Mouse (Mus musculus): ENCODE results near the gene Olfr1013.

The Olfr1013 gene

DNA sequence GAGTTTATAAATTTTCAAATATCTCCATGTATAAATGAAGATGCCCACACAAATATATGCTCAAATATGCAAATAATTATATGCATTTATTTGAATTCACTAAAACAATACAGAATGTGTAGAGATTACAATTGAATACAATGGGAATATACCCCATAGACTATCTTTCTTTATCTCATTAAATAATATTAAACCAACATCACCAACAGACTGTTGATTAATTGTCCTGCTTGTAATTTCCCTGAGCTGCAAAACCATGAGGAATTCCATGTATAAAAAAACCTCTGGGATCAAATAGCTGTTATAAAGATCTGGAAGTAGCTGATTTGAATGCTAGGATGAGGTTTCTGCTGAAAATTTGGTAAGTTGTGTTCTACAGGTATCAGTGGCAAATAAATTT lies at the start of gene Olfr1013:
Gene Olfr1013, plus strand, starts transcription at position 301 of the 400 bp plus-strand sequence.
- DNase-seq (ENCODE audit: low spot score) = no peak

DNA sequence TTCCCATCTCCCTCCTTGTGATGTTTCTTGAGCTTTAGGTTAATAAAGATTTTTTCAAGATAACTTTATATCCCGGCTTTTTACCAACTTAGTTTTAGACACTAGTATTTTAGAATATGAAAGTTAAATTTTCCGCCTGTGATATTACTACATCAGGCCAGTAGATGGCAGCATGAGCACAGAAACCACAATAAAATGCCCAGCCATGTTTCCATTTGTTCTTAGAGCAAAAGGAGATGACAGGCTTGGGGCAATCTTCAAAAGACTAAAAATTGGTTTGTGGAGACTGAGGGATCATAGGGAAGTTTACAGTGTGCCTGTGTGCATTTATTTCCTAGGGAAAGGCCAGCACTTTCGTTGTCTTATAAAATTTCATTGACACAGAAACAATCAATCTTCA lies 41.1 kb upstream of the Olfr1013 start:
- DNase-seq (ENCODE audit: low spot score) = no peak

DNA sequence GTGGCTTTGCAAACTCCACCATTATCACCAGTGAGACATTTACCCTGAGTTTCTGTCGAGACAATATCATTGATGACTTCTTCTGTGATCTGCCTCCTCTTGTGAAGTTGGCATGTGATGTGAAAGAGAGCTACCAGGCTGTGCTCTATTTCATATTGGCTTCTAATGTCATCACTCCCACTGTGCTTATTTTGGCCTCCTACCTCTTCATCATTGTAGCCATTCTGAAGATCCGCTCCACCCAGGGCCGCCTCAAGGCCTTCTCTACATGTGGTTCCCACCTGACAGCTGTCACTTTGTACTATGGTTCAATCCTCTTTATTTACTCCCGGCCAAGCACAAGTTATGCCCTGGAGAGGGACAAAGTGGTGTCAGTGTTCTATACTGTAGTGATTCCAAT lies 13.1 kb upstream of the Olfr1013 start:
- DNase-seq (ENCODE audit: low spot score) = no peak

DNA sequence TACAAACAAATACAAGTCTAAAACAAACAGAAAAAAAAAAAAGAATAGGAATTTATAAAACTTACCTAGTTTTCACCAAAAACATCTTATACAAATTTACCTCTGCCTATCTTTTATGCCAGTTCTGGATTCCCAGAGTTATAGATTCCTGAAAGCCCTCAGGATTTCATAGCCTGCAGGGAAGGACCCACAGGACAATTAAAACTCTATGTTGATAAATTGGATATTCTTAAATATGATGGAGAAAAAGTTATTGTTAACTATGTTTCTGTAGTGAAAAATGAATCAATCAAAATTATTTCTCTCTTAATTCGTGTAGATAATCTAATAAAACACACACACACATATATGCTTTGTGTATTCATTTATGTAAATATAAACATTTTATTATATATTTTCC lies 4.2 kb upstream of the Olfr1013 start, which contains the start of gene Olfr1012:
Gene Olfr1012, minus strand, starts transcription at position 101 of the 400 bp plus-strand sequence.
- no peak for DNase-seq (ENCODE audit: low spot score)

DNA sequence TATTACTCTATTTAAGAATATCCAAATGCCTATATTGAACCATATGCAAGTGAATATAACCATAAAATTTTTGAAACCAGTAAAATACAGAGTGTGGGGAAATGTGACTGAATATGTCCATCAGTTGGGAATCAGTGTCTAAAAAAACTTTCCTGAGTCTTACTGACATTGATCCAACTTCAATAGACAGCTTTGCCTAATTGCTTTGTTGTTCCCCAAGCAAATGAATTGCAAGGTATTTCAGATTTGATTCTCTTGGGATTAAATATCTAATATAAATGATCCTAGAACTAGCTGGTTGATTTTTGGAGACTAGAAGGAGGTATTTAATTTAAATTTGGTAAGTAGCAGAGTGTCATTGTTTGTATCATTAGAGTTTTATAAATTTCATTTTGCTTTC lies 5.5 kb downstream of the Olfr1013 start, which contains the start of gene Olfr1014:
Gene Olfr1014, plus strand, starts transcription at position 301 of the 400 bp plus-strand sequence.
- DNase-seq (ENCODE audit: low spot score) = no peak

DNA sequence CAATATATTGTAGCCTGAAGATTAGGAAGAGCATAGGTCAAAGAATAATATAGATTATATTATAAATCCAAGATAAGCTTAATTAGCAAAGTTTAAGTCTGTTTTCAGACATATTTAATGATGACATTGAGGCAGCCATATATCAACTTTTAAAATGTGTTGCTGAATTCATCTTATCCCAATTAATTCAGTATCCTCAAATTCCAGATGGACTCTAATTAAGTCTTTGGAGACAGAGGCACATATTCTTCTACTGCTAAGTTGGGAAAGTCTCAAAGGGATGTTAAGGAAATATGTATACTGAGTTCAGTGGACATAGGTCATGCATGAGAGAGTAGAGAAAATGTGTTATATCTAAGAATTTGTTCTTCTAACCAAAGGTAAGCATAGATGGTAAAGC lies 14.8 kb downstream of the Olfr1013 start, which contains the start of gene Olfr1015:
Gene Olfr1015, plus strand, starts transcription at position 301 of the 400 bp plus-strand sequence.
- no peak for DNase-seq (ENCODE audit: low spot score)

DNA sequence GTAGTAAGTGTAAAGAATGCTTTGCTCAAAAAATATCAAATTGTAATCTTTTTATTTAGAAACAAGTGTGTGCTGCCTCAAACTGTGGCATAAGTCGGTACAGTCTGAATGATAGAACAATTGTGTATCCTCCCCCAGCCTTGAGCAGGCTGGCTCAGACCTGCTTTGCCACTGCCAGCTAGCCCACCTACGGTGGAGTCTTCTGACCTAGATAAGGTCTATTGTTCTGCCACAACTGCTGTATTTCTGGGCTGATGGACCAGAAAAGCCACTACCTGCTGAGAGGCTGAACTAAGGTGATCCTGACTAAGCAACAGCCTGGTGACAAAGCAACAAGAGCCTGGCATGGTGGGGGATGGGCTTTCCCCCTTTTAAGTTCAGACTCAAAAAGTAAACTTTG lies 25.4 kb downstream of the Olfr1013 start:
- no peak for DNase-seq (ENCODE audit: low spot score)

DNA sequence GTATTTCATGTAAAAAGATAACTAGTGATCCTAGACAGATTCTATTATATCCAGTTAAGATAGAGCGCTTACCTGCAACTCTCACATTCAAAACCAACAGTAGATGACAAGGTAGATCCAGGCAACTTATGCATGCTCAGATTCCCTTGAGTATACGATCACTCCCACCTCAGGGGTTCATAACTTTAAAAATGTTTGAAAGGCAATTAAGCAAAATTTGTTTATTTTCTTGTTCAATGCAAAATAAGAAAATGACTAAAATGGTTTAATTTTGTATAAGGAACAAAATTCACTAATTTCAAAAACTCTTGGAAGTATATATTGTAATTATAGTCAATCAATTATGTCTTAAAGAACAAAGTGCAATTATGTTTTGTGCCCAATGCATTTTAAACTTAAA lies 35.5 kb downstream of the Olfr1013 start, which contains the start of gene Olfr1016:
Gene Olfr1016, minus strand, starts transcription at position 101 of the 400 bp plus-strand sequence.
- no peak for DNase-seq (ENCODE audit: low spot score)

DNA sequence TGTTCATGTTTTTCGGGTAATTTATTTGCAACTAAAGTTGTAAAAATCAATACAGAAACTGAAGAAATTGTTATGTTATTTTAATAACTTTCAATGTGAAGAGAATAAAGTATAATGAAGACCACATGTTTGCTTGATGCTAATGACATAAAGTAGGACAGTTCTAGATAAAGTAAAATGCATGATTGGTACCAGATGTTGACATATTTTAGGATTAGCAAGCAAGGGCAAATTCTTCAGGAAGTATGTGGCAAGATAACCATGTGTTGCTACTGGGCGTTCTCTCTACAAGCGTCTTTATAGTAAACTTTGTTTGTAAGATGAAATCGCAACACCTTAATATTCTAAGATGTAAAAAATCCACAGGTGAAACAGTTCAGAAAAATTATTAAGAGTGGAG lies 37.6 kb downstream of the Olfr1013 start:
- no peak for DNase-seq (ENCODE audit: low spot score)

DNA sequence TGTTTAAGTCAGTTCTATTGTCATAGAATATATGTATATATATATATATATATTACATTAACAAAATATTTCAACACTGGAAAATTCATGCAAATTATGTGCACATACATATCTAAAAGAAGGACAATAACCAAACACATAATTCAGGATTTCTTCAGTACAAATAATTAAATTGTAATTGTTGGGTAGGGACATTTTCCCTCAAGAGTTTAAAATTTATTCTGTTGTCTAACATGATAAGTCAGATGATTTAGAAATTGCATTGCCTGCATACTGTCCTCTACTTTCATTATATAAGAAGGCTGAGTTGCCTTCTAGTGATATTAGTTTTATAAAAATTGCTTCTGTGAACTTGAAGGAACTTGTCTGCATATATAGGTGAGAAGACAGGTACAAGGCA lies 51.3 kb downstream of the Olfr1013 start, which contains the start of gene Olfr1018:
Gene Olfr1018, plus strand, starts transcription at position 301 of the 400 bp plus-strand sequence.
- DNase-seq (ENCODE audit: low spot score) = no peak

All from urinary bladder, postnatal 14 days (tissue).